Mouse (Mus musculus) bone marrow macrophage, adult 2 months (primary cell): ENCODE results near the gene Dll3.

Experiments
- CTCF ChIP-seq: IDR thresholded peaks from 2 replicates; pipeline ENCODE4 v1.5.1; 2012; ENCODE audit warnings: low read depth, mild to moderate bottlenecking, low read length, moderate library complexity
- POLR2A ChIP-seq: IDR thresholded peaks from 2 replicates; pipeline ENCODE4 v1.6.1; 2012; ENCODE audit warnings: mild to moderate bottlenecking, low read depth, low read length, borderline replicate concordance

- TF ChIP-seq CTCF (no peak), POLR2A (no peak)
Observed at GRCm38 (mm10) chr7:28278279-28278652, 23.8 kb downstream of the Dll3 start.
